Mouse (Mus musculus) spleen, adult 18-20 months (tissue): ENCODE measurements around the gene Sp2.

Source experiments
- DNase-seq, 2 experiments: peaks; one replicate each; pipeline ENCODE4 v3.0.0; 2022; ENCODE audit warnings: mixed read lengths in 2 of 2

The Sp2 gene

GRCm38 (mm10) chr11:96982859-96983258 is at the start of gene Sp2:
TSS of gene Sp2 (minus strand) at chr11:96982959.
- DNase-seq, result no peak

DNA sequence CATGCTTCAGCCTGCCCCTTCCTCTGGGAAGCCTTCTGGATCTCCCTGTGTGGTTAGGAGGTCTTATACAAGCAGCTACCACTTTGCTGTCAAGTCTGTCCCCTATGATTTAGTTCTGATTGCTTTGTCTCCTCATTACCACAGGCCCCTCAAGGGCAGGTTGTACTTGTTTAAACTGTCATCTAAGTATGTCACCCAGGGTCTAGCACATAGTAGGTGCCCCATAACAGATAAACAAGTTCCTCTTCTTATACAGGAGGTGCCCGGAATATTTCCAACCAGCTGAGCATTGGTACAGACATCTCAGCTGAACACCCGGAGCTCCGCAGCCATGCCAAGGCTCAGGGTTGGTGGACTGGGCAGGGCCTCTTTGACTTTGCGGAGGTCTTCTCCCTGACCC is 49.7 kb upstream of the Sp2 start:
- DNase-seq, result no peak

GRCm38 (mm10) chr11:97031977-97032376 is 49.2 kb upstream of the Sp2 start:
- no peak for DNase-seq

- no peak for DNase-seq
Measured at GRCm38 (mm10) chr11:97030426-97030825, 47.7 kb upstream of the Sp2 start.

DNA sequence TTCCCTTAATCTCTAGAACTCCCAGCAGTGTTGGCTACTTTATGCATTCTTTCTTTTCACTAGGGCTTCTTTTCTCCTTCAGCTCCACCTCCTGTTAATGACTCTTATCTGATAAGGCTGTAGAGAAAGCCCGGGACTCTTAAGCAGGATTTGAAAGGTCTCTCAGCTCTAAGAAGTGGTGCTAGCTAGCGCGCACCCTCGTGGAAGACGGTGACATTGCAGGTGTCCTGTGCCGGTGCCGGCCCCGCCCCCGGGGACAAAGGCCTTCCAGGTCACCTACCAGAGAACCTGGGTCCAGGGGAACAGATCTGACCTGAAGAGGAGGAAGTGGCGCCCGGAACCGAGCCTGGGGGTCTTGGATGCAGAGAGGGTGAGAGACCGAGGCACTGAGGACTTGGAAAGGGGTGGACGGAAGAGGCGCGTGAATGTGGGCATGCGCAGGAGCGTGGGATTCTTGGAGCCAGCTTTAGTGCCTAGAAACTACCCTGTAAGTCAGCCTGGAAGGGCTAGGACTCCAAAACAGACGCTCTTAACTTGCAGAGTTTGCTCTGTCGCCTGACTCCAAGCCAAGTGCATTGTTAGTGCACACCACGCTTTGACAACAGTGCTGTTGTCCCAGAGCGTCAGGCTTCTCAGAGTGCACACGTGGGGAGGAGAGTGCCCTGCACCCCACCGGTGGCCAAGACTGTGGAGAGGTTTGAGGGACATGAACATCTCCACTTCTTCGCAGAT is 47.1 kb upstream of the Sp2 start, which contains the start of gene Scrn2:
Scrn2 (plus strand) TSS at position 253 of the 732 bp plus-strand sequence.
- DNase-seq, result peak; percentile 67 to 86

DNA sequence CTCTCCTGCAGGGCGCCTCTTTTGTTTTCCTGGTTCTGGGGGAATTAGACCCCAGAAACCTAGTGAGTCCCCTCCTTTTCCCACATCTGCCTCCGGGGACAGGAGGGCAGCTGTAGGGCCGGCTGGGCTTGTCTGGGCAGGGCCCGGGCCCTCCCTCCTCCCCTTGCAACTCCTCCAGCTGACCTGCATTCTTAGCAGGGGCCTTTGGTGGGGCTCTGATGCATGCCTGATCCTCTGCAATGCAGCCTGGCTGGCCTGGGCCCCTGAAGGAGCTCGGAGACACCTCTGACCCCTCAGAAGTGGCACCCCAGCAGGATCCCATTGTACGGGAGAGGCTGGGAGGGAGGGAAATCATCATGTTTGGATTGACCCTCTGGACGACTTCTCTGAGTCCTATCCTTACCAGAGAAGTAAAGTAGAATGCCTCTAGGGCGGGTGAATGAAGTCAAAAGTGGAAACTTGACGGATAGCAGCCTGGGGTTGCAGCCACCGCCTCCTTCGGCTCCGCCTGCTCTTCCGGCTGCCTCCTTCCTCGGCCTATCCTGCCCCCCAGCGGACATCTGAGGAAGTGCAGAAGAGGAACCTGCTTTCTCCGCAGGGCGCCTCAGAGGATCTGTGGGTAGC is 43.1 kb upstream of the Sp2 start:
- DNase-seq, result peak; percentile 79 to 88

- no peak for DNase-seq
Measured at GRCm38 (mm10) chr11:97024977-97025376, 42.2 kb upstream of the Sp2 start.

DNA sequence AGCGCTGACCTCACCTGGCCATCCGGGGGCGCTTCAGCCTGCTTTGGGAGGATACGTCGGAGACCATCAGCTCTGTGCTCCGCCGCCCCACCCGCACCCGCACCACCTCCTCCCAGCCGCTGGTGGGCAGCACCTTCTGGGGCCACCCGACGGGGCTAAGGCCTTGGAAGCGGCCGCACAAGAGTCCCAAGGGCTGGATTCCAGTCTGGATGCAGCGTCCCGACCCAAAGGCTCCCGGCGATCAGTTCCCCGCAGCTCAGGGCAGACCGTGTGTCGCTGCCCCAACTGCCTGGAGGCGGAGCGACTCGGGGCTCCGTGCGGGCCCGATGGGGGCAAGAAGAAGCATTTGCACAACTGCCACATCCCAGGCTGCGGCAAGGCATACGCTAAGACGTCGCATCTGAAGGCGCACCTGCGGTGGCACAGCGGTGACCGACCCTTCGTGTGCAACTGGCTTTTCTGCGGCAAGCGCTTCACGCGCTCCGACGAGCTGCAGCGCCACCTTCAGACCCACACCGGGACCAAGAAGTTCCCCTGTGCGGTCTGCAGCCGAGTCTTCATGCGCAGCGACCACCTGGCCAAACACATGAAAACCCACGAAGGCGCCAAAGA is 39.2 kb upstream of the Sp2 start:
- DNase-seq, result peak; percentile 69 to 83

DNA sequence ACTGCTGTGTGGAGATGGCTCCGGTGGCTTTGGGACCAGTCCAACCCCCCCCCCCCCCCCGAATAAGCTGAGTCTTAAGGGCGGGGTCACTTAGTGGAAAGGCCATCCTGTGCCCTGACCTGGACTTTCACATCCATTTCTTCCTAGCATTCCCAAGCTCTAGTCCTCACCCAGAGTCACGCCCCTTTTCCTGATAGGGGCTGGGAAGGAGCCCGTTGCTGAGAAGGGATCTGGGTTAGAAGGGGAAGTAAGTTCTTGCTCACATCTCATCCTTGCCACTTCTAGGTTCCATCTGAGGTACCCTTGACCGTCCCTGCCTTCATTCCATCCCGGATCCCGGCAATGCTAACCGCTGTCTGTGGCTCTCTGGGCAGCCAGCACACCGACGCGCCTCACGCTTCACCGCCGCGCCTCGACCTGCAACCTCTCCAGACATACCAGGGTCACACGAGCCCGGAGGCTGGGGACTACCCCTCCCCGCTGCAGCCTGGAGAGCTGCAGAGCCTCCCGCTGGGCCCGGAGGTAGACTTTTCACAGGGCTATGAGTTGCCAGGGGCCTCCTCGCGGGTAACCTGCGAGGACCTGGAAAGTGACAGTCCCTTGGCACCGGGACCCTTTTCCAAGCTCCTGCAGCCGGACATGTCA is 38.5 kb upstream of the Sp2 start:
- DNase-seq, result no peak

- DNase-seq, result peak in 1 of 2 experiments; percentile 10
Measured at GRCm38 (mm10) chr11:97019345-97019708, 36.6 kb upstream of the Sp2 start.

- DNase-seq, result peak in 1 of 2 experiments; percentile 28
Measured at GRCm38 (mm10) chr11:97018583-97019344, 36.0 kb upstream of the Sp2 start.

GRCm38 (mm10) chr11:97017696-97018582 is 35.2 kb upstream of the Sp2 start:
- DNase-seq, result no peak

DNA sequence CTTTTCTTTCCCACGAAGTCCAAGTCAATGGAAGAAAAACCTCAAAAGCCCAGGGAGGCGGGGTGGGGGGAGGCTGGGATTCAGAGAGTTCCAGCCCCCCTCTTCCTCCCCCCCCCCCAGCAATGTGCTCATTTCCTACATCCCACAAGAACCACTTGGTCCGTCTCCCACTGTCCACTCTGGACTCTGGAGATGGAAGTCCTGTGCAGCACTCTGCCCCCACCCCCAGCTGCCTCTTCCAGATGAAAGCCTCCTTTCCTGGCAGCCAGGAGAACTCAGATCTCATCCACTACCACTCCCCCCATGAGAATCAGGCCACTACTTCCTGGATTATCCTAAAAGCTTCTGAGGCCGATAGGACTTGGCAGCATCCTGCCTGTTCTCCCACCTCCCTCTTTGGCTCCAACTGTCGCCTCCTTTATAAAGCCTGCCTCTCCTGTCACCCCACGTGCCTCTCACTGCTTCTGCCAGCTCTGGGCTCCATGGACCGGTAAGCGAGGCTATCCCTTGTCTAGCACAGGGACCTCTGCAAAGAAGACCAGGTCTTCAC is 30.4 kb upstream of the Sp2 start, which contains the start of gene Sp6:
Sp6 (plus strand) TSS at position 274 of the 550 bp plus-strand sequence.
- DNase-seq, result no peak

DNA sequence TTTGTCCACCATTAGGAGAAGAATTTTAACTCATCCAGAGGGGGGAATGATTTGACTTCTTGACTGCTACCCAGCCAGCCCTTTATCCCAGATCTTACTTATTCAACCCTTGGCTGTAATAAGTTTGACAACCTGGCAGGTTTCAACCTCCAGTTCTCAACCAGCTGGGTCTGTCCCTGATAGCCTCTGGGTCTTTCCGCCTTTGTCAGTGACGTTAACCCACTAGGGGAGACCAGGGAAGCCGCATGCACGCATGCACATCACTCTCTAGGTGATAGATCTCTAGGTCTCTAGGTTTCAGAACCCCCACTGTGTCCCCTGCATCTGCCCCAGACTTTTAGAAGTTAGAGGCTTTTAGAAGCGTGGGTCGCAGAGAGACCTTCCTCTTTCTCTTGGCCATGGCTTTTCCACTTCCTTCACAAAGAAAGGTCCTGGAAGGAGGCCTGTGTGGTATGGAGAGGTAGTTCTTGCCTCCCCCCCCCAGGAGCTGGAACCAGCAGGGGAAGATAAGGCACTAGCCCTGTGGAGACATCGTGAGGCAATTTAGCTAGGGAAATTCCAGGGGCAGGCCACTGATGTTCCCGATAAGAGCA is 26.5 kb upstream of the Sp2 start:
- DNase-seq, result no peak

GRCm38 (mm10) chr11:97007093-97007794 is 24.5 kb upstream of the Sp2 start:
- no peak for DNase-seq

- no peak for DNase-seq
Measured at GRCm38 (mm10) chr11:97003170-97003569, 20.4 kb upstream of the Sp2 start.

DNA sequence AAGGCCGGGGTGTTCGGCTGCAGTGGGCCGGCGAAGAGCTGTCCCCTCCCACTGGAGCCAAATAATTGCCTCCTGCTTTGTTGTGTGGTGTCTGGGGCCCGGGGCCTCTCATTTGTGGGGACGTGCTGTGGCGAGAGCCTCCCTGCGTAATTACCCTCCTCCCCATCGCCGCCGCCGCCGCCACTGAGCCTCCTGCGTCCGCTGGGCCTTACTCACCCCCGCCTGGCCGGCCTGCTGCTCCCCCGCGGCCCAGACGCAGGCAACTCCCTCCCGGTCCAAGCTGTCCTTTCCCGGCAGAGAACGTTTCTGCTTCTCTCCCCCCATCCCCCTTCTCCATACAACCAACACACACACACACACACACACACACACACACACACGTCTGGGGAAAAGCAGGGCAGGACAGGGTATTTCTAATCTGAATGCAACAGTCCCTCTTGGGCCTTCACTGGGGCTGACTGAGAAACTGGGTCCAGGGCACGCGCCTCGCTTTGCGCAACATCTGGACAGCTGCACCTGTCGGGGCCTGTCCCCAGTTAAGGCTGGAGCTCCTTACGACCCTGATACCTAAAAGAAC is 14.7 kb upstream of the Sp2 start:
- DNase-seq, result peak in 1 of 2 experiments; percentile 15

DNA sequence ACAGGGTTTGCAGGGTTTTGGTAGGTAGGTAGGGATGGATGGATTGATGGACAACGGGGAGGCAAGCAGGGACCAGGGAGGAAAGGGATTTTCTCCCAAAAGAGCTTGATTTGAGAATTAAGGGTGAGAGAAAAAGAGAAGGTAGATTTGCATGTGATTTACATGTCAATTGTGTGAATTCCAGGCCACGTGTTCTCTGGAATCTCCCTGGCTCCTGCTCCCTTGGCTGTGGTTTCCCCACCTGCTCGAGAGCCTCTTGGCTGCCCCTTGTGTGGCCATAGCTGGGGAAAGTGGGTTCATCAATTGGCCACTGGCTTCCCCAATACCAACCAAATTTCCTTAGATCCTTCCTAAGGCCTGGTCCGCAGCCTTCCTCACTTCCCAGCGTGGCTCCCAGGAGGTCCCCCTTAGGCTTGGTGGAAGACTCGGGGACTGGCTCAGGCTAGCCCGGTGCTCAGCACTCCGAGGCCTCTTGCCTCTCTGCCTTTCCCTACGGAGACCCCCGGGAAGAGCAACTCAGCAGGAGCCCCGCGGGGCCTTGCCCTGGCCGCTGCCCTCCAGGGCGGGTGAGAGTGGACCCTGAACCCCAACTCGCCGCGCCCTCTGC is 14.1 kb upstream of the Sp2 start:
- DNase-seq, result no peak
